Comparison of ENCODE assay signal across 32 mouse cellular contexts in genomic region chr4:82699504-82699903, GRCm38 (mm10). TPM values are rescaled to one million over a fixed set of nuclear protein-coding genes. Genes with fewer than 3 reads are reported as not detected.
DNase-seq lines count a peak whose midpoint lies in the region; ATAC-seq and TF ChIP-seq lines count a peak whose summit lies in the region.
"Had no signal": no experiment of that assay in that cellular context is flagged by ENCODE, and none has a peak within 500 bp of the region (broad histone marks: within the 10 kb centered on the region; RNA-seq: fewer than 3 reads in every experiment).

No protein-coding gene starts in this region.

- TF ChIP-seq CTCF in lung, embryonic 14.5 days (IDR thresholded peaks at IDR 0.05; ENCODE audit: low read depth): no peak

- no peaks in the 10 kb centered on the region for H3K36me3 ChIP-seq in hindbrain, embryonic 13.5 days
- H3K36me3 ChIP-seq in hindbrain, embryonic 16.5 days (ENCODE audit: control insufficient read depth, insufficient read depth, low read length): no peaks in the 10 kb centered on the region
- H3K36me3 ChIP-seq in lung, embryonic 14.5 days (ENCODE audit: insufficient read depth): no peaks in the 10 kb centered on the region
- no peaks in the 10 kb centered on the region for H3K36me3 ChIP-seq in embryonic facial prominence, embryonic 14.5 days (ENCODE audit: control insufficient read depth, insufficient read depth, low read length)
- no peaks in the 10 kb centered on the region for H3K36me3 ChIP-seq in midbrain, embryonic 15.5 days (replicated peaks)
- H3K36me3 ChIP-seq: forebrain, embryonic 10.5 days; G1E; heart, embryonic 15.5 days; kidney, embryonic 15.5 days; limb, embryonic 13.5 days; liver, embryonic 13.5 days; neural tube, embryonic 13.5 days; stomach, embryonic 15.5 days had no signal

- peaks cover 23% of the 10 kb centered on the region for H3K4me1 ChIP-seq in hindbrain, embryonic 13.5 days (replicated peaks)
- H3K4me1 ChIP-seq in hindbrain, embryonic 16.5 days (ENCODE audit: control insufficient read depth, insufficient read depth, low read depth, low read length): peaks cover 6% of the 10 kb centered on the region
- H3K4me1 ChIP-seq in lung, embryonic 14.5 days (ENCODE audit: insufficient read depth): peaks cover 12% of the 10 kb centered on the region; the same call in 1 of the 2 replicates
- peaks cover 22% of the 10 kb centered on the region for H3K4me1 ChIP-seq in embryonic facial prominence, embryonic 14.5 days (ENCODE audit: control insufficient read depth, insufficient read depth, low read length)
- H3K4me1 ChIP-seq in midbrain, embryonic 15.5 days: no peaks in the 10 kb centered on the region; the same call in 1 of the 2 replicates
- H3K4me1 ChIP-seq: liver, embryonic 13.5 days had no signal

- peak; percentile 33 for DNase-seq in lung, embryonic 14.5 days
- no peak for DNase-seq in lung, postnatal 10 days
- DNase-seq in embryonic facial prominence, embryonic 14.5 days (ENCODE audit: low spot score): no peak
- DNase-seq in adrenal gland, postnatal 25 days: no peak
- DNase-seq: adrenal gland, adult 2 months; B cell, adult 2 months; cerebellum, adult 2 months; forebrain, postnatal 0 days; gastrocnemius, postnatal 36 days; heart, postnatal 36 days; kidney, postnatal 4 days; liver, embryonic 13.5 days; lung, adult 2 months; lung, postnatal 36 days; right cerebral cortex, adult 18-20 months; right cerebral cortex, postnatal 4 days; thymus, adult 18-20 months; thymus, postnatal 36 days had no signal

- no peak overlapping the region for H3K4me2 ChIP-seq in hindbrain, embryonic 13.5 days
- H3K4me2 ChIP-seq in hindbrain, embryonic 16.5 days (ENCODE audit: low read length): no peak overlapping the region
- no peak overlapping the region for H3K4me2 ChIP-seq in lung, embryonic 14.5 days
- H3K4me2 ChIP-seq in embryonic facial prominence, embryonic 14.5 days (ENCODE audit: low read depth, low read length): no peak overlapping the region
- H3K4me2 ChIP-seq in midbrain, embryonic 15.5 days: no peak overlapping the region
- H3K4me2 ChIP-seq: heart, embryonic 15.5 days; kidney, embryonic 15.5 days; limb, embryonic 13.5 days; liver, embryonic 13.5 days; neural tube, embryonic 13.5 days; stomach, embryonic 15.5 days had no signal

- no peak overlapping the region for H3K4me3 ChIP-seq in hindbrain, embryonic 13.5 days
- no peak overlapping the region for H3K4me3 ChIP-seq in hindbrain, embryonic 16.5 days (ENCODE audit: low read length)
- no peak overlapping the region for H3K4me3 ChIP-seq in lung, embryonic 14.5 days (ENCODE audit: low read depth, low read length)
- no peak overlapping the region for H3K4me3 ChIP-seq in embryonic facial prominence, embryonic 14.5 days (ENCODE audit: low read depth, low read length)
- H3K4me3 ChIP-seq in midbrain, embryonic 15.5 days: no peak overlapping the region
- H3K4me3 ChIP-seq: forebrain, embryonic 10.5 days; heart, embryonic 15.5 days; kidney, embryonic 15.5 days; limb, embryonic 13.5 days; liver, embryonic 13.5 days; megakaryocyte, embryonic 14.5 days; neural tube, embryonic 13.5 days; stomach, embryonic 15.5 days had no signal

- 59% methylated on average over 11 of the region's 11 CpGs for whole genome bisulfite sequencing in hindbrain, embryonic 13.5 days
- 52% methylated on average over 11 of the region's 11 CpGs for WGBS in hindbrain, embryonic 16.5 days
- 34% methylated on average over 11 of the region's 11 CpGs for WGBS in lung, embryonic 14.5 days
- 66% methylated on average over 11 of the region's 11 CpGs for WGBS in embryonic facial prominence, embryonic 14.5 days
- WGBS in midbrain, embryonic 15.5 days: 58% methylated on average over 11 of the region's 11 CpGs

- peak overlapping the region; percentile 66; the same call in 1 of the 2 replicates for H3K27ac ChIP-seq in hindbrain, embryonic 13.5 days
- H3K27ac ChIP-seq in hindbrain, embryonic 16.5 days (ENCODE audit: low read depth, low read length): no peak overlapping the region
- no peak overlapping the region for H3K27ac ChIP-seq in lung, embryonic 14.5 days (ENCODE audit: low read depth)
- H3K27ac ChIP-seq in embryonic facial prominence, embryonic 14.5 days (replicated peaks; ENCODE audit: low read depth, low read length): 0 out of 2 replicates have a peak overlapping the region, but pooled peaks have one; percentile 3
- H3K27ac ChIP-seq in midbrain, embryonic 15.5 days: peak overlapping the region; percentile 28; the same call in 1 of the 2 replicates
- H3K27ac ChIP-seq: forebrain, embryonic 10.5 days; heart, embryonic 15.5 days; kidney, embryonic 15.5 days; limb, embryonic 13.5 days; liver, embryonic 13.5 days; neural tube, embryonic 13.5 days; stomach, embryonic 15.5 days had no signal

- 0 out of 2 replicates have a peak, but pooled peaks cover 3% of the 10 kb centered on the region for H3K27me3 ChIP-seq in hindbrain, embryonic 13.5 days
- no peaks in the 10 kb centered on the region for H3K27me3 ChIP-seq in hindbrain, embryonic 16.5 days (replicated peaks; ENCODE audit: control insufficient read depth, insufficient read depth, low read length)
- H3K27me3 ChIP-seq in lung, embryonic 14.5 days (ENCODE audit: insufficient read depth, low read length): no peaks in the 10 kb centered on the region
- no peaks in the 10 kb centered on the region for H3K27me3 ChIP-seq in embryonic facial prominence, embryonic 14.5 days (replicated peaks; ENCODE audit: control insufficient read depth, insufficient read depth, low read length)
- H3K27me3 ChIP-seq in midbrain, embryonic 15.5 days (replicated peaks): no peaks in the 10 kb centered on the region
- H3K27me3 ChIP-seq: CH12.LX; heart, embryonic 15.5 days; kidney, embryonic 15.5 days; limb, embryonic 13.5 days; liver, embryonic 13.5 days; megakaryocyte, embryonic 14.5 days; neural tube, embryonic 13.5 days; Patski; stomach, embryonic 15.5 days had no signal

- H3K9me3 ChIP-seq in hindbrain, embryonic 13.5 days: no peaks in the 10 kb centered on the region
- no peaks in the 10 kb centered on the region for H3K9me3 ChIP-seq in hindbrain, embryonic 16.5 days (ENCODE audit: control insufficient read depth, low read length)
- no peaks in the 10 kb centered on the region for H3K9me3 ChIP-seq in lung, embryonic 14.5 days (ENCODE audit: low read depth, low read length)
- no peaks in the 10 kb centered on the region for H3K9me3 ChIP-seq in embryonic facial prominence, embryonic 14.5 days (ENCODE audit: control insufficient read depth, low read length)
- H3K9me3 ChIP-seq in midbrain, embryonic 15.5 days: no peaks in the 10 kb centered on the region
- H3K9me3 ChIP-seq: forebrain, embryonic 10.5 days; heart, embryonic 15.5 days; kidney, embryonic 15.5 days; limb, embryonic 13.5 days; liver, embryonic 13.5 days; megakaryocyte, embryonic 14.5 days; neural tube, embryonic 13.5 days; stomach, embryonic 15.5 days had no signal

- 0 out of 2 replicates have a peak, but pooled peaks have one; percentile 37 for ATAC-seq in hindbrain, embryonic 13.5 days (ENCODE audit: low FRiP score)
- ATAC-seq in hindbrain, embryonic 16.5 days: no peak; the same call in 1 of the 2 replicates
- no peak for ATAC-seq in lung, embryonic 14.5 days (ENCODE audit: insufficient read depth)
- ATAC-seq in embryonic facial prominence, embryonic 14.5 days (ENCODE audit: low read depth): no peak
- ATAC-seq in midbrain, embryonic 15.5 days (replicated peaks): peak; percentile 66
- ATAC-seq: forebrain, postnatal 0 days; intestine, postnatal 0 days; Patski had no signal

- H3K9ac ChIP-seq in hindbrain, embryonic 13.5 days: no peak overlapping the region
- no peak overlapping the region for H3K9ac ChIP-seq in hindbrain, embryonic 16.5 days (ENCODE audit: low read depth, low read length)
- H3K9ac ChIP-seq in lung, embryonic 14.5 days: no peak overlapping the region
- H3K9ac ChIP-seq in embryonic facial prominence, embryonic 14.5 days (ENCODE audit: low read depth, low read length): no peak overlapping the region
- no peak overlapping the region for H3K9ac ChIP-seq in midbrain, embryonic 15.5 days
- H3K9ac ChIP-seq: forebrain, postnatal 0 days; heart, embryonic 15.5 days; kidney, embryonic 15.5 days; limb, embryonic 13.5 days; liver, embryonic 13.5 days; neural tube, embryonic 13.5 days; stomach, embryonic 15.5 days had no signal

RNA-seq across cellular contexts. Expression of gene Nfib, which starts 6.0 kb away (rescaled TPM):
- 80.1 and 107 TPM in 2 replicates for polyA plus RNA-seq in hindbrain, embryonic 13.5 days (2015; fragmentation: Nextera tagmentation; extraction: Ambion mirVana)
- 67.4 and 75.7 TPM in 2 replicates for polyA plus RNA-seq in hindbrain, embryonic 16.5 days (2015; fragmentation: Nextera tagmentation; extraction: Ambion mirVana)
- 148 and 149 TPM in 2 replicates for polyA plus RNA-seq in lung, embryonic 14.5 days (2014; fragmentation: Nextera tagmentation; extraction: Ambion mirVana)
- 86.0 and 100 TPM in 2 replicates for polyA plus RNA-seq in embryonic facial prominence, embryonic 14.5 days (2014; fragmentation: Nextera tagmentation; extraction: Ambion mirVana)
- polyA plus RNA-seq in midbrain, embryonic 15.5 days (2015; fragmentation: Nextera tagmentation; extraction: Ambion mirVana): 52.4 and 52.8 TPM in 2 replicates
- 121 and 134 TPM in 2 replicates for total RNA-seq in adrenal gland, postnatal 25 days (2021)
- polyA plus RNA-seq: G1E had no signal

Comparison
In these comparisons a context has a peak if more than half of its experiments do, and no peak if none do; other contexts are left out.
1. ATAC-seq: peak in hindbrain, embryonic 13.5 days (single experiment) and midbrain, embryonic 15.5 days (single experiment); none in hindbrain, embryonic 16.5 days (single experiment), lung, embryonic 14.5 days (single experiment) and embryonic facial prominence, embryonic 14.5 days (single experiment).
2. H3K27ac ChIP-seq: peak in hindbrain, embryonic 13.5 days (single experiment), embryonic facial prominence, embryonic 14.5 days (single experiment) and midbrain, embryonic 15.5 days (single experiment); none in hindbrain, embryonic 16.5 days (single experiment) and lung, embryonic 14.5 days (single experiment).